Mouse (Mus musculus) heart, adult 2 months (tissue): ENCODE measurements around the gene Atg9a. TPM values are rescaled to one million over a fixed set of nuclear protein-coding genes. Genes with fewer than 3 reads are reported as not detected.
A peak's percentile ranks its signal among the peaks of the same experiment; 100 is the strongest.

Experiments
- DNase-seq, 2 experiments: peaks; one replicate each; pipeline ENCODE4 v3.0.0; 2021
- H3K27ac ChIP-seq: fragments of 200-600 bp; 2 replicates; pipeline ENCODE4 v1.8.1; 2022
- H3K27me3 ChIP-seq: fragments of 200-500 bp; 2 replicates; pipeline ENCODE4 v1.6.1; 2012; ENCODE audit warnings: mild to moderate bottlenecking, low read length, inconsistent platforms, mixed read lengths; ENCODE audit not compliant: control insufficient read depth, insufficient read depth
- H3K36me3 ChIP-seq: fragments of 200-500 bp; 2 replicates; pipeline ENCODE4 v1.6.1; 2012; ENCODE audit warnings: low read length, inconsistent platforms; ENCODE audit not compliant: control insufficient read depth, insufficient read depth
- H3K4me1 ChIP-seq: fragments of 200-500 bp; 2 replicates; pipeline ENCODE4 v1.6.1; 2011; ENCODE audit warnings: low read length; ENCODE audit not compliant: control insufficient read depth, insufficient read depth
- H3K4me3 ChIP-seq: fragments of 200-600 bp; 2 replicates; pipeline ENCODE4 v1.8.1; 2022
- H3K79me2 ChIP-seq: fragments of 200-500 bp; replicated peaks from 2 replicates; pipeline ENCODE4 v1.6.1; 2012; ENCODE audit warnings: mild to moderate bottlenecking, inconsistent platforms, low read length, moderate library complexity, mixed read lengths; ENCODE audit not compliant: control insufficient read depth, insufficient read depth
- H3K9ac ChIP-seq: fragments of 200-500 bp; 2 replicates; pipeline ENCODE4 v1.6.1; 2012; ENCODE audit warnings: low read depth, mild to moderate bottlenecking, control low read depth, inconsistent platforms, low read length, mixed read lengths
- CTCF ChIP-seq: fragments of 200-600 bp; IDR thresholded peaks from 2 replicates; pipeline ENCODE4 v1.8.1; 2022; ENCODE audit warnings: antibody characterized with exemption, mild to moderate bottlenecking, moderate library complexity
- EP300 ChIP-seq: fragments of 200-500 bp; IDR thresholded peaks from 2 replicates; pipeline ENCODE4 v1.6.1; 2011; ENCODE audit warnings: low read depth, low read length, control low read depth; ENCODE audit not compliant: insufficient read depth
- POLR2A ChIP-seq: fragments of 200-500 bp; IDR thresholded peaks from 2 replicates; pipeline ENCODE4 v1.6.1; 2011; ENCODE audit warnings: mild to moderate bottlenecking, low read depth, low read length, control low read depth; ENCODE audit not compliant: insufficient read depth
- WGBS: fragments of 180-500 bp; shearing (Covaris S2); methylation state at CpG from one replicate; pipeline ENCODE4 v1.1.7; 2018; 5-methylcytosine and 5-hydroxymethylcytosine counted together
- intact Hi-C: fragments of 180-260 bp; cut with DNase I; formaldehyde crosslinking; loops from one replicate; pipeline ENCODE4 v1.15.1; 2025
- polyA plus RNA-seq: library from polyadenylated mRNA; depleted of rRNA; stranded (reverse); fragments of >200 nt; gene quantifications from 2 replicates; pipeline ENCODE4 v1.2.3, GENCODE M21; 2012
- total RNA-seq, 2 experiments: library from RNA; stranded (reverse); gene quantifications; 2 replicates each; pipeline ENCODE4 v1.2.3; 2021

The Atg9a gene
- total and polyA plus RNA-seq, 3 experiments, result 63.8 to 93.0 (median 73.5) TPM

GRCm38 (mm10) chr1:75225473-75225872, 33.5 kb upstream of the Atg9a start:
- no peak for DNase-seq
- Histone ChIP-seq H3K4me1 (no peaks in the 10 kb centered on the region), H3K27me3 (no peaks in the 10 kb centered on the region), H3K36me3 (no peaks in the 10 kb centered on the region), H3K79me2 (no peaks in the 10 kb centered on the region), H3K27ac (no peak overlapping the region), H3K9ac (no peak overlapping the region), H3K4me3 (no peak overlapping the region)
- intact Hi-C loops, result no loop called here
- TF ChIP-seq EP300 (no peak), CTCF (no peak), POLR2A (no peak)
- 43% methylated on average over 3 of the region's 3 CpGs for WGBS

- Histone ChIP-seq H3K27ac (no peak overlapping the region), H3K4me1 (peaks cover 2% of the 10 kb centered on the region), H3K27me3 (no peaks in the 10 kb centered on the region), H3K9ac (no peak overlapping the region), H3K4me3 (no peak overlapping the region), H3K36me3 (no peaks in the 10 kb centered on the region), H3K79me2 (no peaks in the 10 kb centered on the region)
- intact Hi-C loops, result no loop called here
- DNase-seq, result no peak
- TF ChIP-seq EP300, result no peak
- no peak for TF ChIP-seq POLR2A
- TF ChIP-seq CTCF, result no peak
- WGBS, result 54% methylated on average over 6 of the region's 6 CpGs
Observed at GRCm38 (mm10) chr1:75223532-75223931, 31.5 kb upstream of the Atg9a start.

- intact Hi-C loops, result no loop called here
- Histone ChIP-seq H3K27ac (no peak overlapping the region), H3K27me3 (no peaks in the 10 kb centered on the region), H3K4me1 (peaks cover 2% of the 10 kb centered on the region), H3K4me3 (no peak overlapping the region), H3K79me2 (no peaks in the 10 kb centered on the region), H3K9ac (no peak overlapping the region), H3K36me3 (no peaks in the 10 kb centered on the region)
- DNase-seq, result no peak
- no peak for TF ChIP-seq EP300
- TF ChIP-seq CTCF, result no peak
- TF ChIP-seq POLR2A, result no peak
- WGBS, result 66% methylated on average over 6 of the region's 6 CpGs
Observed at GRCm38 (mm10) chr1:75222926-75223325, 30.9 kb upstream of the Atg9a start.

GRCm38 (mm10) chr1:75221538-75221937, 29.5 kb upstream of the Atg9a start:
- intact Hi-C loops, result no loop called here
- Histone ChIP-seq H3K9ac (no peak overlapping the region), H3K27ac (no peak overlapping the region), H3K4me3 (no peak overlapping the region), H3K27me3 (no peaks in the 10 kb centered on the region), H3K79me2 (no peaks in the 10 kb centered on the region), H3K4me1 (peaks cover 2% of the 10 kb centered on the region), H3K36me3 (no peaks in the 10 kb centered on the region)
- no peak for TF ChIP-seq EP300
- no peak for TF ChIP-seq POLR2A
- 82% methylated on average over 3 of the region's 3 CpGs for WGBS
- no peak for DNase-seq

GRCm38 (mm10) chr1:75219531-75219930, 27.5 kb upstream of the Atg9a start, which contains the start of gene Tuba4a:
Gene Tuba4a (minus strand): TSS chr1:75219865.
- Histone ChIP-seq H3K79me2 (no peaks in the 10 kb centered on the region), H3K4me1 (peaks cover 2% of the 10 kb centered on the region), H3K27me3 (no peaks in the 10 kb centered on the region), H3K27ac (peak within 1 kb of the TSS; percentile 88), H3K4me3 (peak within 1 kb of the TSS; percentile 62), H3K36me3 (peaks cover under 1% of the 10 kb centered on the region), H3K9ac (peak within 1 kb of the TSS; percentile 90)
- DNase-seq, result no peak
- WGBS, result 2% methylated on average over 34 of the region's 34 CpGs
- TF ChIP-seq CTCF, result peak; percentile 46; the same call in 1 of the 2 replicates
- no peak for TF ChIP-seq EP300
- intact Hi-C loops, result no loop called here

- Histone ChIP-seq H3K4me3 (peak overlapping the region; percentile 62), H3K27me3 (no peaks in the 10 kb centered on the region), H3K79me2 (no peaks in the 10 kb centered on the region), H3K4me1 (peaks cover 2% of the 10 kb centered on the region), H3K36me3 (peaks cover 5% of the 10 kb centered on the region), H3K9ac (peak overlapping the region; percentile 90), H3K27ac (peak overlapping the region; percentile 88)
- intact Hi-C loops, result no loop called here
- peak; percentile 92 to 94 for DNase-seq
- WGBS, result under 1% methylated on average over 24 of the region's 24 CpGs
- TF ChIP-seq CTCF, result peak; percentile 55
- peak; percentile 71; the same call in 1 of the 2 replicates for TF ChIP-seq EP300
- peak; percentile 99 for TF ChIP-seq POLR2A
Observed at GRCm38 (mm10) chr1:75219078-75219477, 27.1 kb upstream of the Atg9a start.
